Mouse (Mus musculus): ENCODE measurements around the gene Gm14137. TPM values are rescaled to one million over a fixed set of nuclear protein-coding genes. Genes with fewer than 3 reads are reported as not detected.

Gm14137 gene
- under 1 TPM; 0.13 to 0.27 TPM for polyA plus RNA-seq (2017; shearing (Covaris generic))

DNA sequence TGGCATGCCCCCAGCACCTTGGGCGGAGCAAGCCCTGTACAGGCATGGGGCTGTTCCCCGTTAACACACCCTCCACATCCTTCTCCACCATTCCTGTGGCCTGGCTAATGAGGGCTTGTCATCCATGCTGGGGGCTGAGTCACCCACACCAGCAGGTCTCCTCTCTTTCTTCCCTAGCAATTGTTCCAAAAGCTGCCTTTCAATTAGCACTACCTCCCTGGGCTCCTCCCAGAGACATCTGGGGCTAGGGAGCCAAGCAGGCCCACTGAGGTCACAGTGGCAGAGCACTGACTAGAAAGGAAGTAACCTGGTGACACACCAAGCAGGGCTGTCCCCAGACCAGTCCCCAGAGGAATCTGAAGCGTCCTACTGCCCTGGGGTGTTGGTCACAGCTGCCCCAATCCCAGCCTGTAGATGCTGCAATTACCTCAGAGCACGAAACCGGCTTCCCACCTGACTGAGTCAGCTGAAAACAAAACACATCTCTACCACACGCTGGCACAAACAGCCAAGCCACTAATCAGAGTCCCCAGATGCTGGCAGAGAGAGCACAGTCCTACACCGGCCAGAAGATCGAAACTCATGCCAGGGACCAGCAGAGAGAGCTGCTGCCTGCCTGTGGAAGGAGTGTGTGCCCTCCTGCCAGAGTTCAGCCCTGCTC, at the start of gene Gm14137:
Gene Gm14137, plus strand, starts transcription at position 519 of the 661 bp plus-strand sequence.

DNA sequence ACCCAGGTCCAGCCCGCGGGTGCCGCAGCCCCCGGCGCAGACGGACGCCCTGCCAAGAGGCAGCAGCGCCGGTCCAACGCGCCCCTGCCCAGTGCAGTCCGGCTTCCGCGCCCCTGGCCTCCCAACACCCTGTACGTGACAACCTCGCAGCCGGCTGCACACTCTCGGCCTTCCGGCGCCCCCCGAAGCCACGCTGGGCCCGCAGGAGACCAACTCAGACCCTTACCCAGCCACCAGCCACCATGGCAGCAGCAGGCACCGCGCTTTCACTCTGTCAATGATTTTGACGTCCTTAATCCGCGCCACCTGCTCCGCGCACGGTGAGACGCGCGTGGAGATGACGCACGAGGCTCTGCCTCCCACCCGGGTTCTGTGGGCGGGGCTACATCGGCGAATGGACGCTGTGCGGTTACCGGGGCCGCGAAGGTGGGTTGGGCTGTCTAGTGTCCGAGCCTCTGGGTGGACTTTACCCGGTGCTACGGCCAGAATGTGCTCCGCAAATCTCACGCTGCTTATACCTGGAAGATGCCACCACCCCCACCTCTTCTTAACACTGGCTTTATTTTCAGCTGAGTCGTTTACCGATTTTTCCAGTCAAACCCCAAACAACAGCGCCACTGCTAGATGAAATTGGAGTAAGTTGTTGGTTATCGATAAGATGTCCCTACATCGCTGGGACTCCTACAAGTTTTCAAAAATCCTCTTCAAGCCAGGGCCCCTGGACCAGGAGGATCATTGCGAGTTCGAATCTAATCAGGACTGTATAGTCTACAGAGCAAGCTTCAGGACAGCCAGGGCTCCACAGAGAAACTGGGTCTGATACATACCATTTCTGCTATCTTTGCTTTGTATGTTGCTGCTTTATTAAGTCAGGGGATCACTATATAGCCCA, 17.4 kb upstream of the Gm14137 start, which contains the start of gene Rmdn3:
Gene Rmdn3, minus strand, starts transcription at position 354 of the 892 bp plus-strand sequence.

DNA sequence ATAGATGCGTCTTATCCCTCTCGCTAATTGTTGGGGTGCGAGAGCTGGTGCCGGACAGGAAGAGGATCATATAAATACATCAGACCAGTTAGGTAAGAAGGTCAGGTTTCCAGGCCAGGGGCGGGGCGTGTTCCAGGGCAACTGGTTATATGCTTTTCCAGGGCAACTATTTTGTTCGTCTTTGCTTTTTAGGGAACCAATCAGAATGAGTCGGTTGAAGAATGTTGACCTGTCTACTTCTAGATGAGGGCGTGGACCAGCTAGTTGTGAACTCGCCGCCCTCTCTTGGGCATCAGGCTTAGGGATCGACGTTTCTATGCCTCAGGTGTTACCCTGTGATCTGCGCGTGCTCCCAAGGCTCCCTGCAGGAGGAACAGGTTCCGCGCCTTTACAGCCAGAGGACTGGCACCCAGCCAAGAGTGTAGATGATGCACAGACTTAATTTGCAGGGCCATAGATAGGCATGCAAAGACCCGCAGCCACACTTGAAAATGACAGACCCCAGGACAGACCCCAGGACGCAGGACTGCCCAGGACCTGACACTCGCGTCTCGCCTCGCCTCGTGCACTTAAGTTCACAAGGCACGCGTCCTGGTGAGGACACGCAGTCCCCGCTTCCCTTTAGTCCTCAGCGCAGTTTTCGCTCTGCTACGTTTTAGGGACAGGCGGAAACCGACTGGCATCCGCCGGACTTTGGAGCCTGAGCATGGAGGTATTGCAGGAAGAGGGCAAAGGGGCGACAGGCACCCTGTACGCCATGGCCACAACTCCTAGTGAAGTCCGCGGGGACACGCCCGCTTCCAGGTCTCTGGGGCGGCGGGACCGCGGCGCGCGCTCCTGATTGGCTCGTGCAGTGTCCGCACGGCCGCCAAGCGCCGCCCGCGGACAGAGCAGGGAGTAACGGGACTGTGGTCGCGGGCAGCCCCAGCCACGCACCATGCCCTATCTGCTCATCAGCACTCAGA, 7.1 kb upstream of the Gm14137 start, which contains the start of gene Gchfr:
Gene Gchfr, plus strand, starts transcription at position 873 of the 965 bp plus-strand sequence.

DNA sequence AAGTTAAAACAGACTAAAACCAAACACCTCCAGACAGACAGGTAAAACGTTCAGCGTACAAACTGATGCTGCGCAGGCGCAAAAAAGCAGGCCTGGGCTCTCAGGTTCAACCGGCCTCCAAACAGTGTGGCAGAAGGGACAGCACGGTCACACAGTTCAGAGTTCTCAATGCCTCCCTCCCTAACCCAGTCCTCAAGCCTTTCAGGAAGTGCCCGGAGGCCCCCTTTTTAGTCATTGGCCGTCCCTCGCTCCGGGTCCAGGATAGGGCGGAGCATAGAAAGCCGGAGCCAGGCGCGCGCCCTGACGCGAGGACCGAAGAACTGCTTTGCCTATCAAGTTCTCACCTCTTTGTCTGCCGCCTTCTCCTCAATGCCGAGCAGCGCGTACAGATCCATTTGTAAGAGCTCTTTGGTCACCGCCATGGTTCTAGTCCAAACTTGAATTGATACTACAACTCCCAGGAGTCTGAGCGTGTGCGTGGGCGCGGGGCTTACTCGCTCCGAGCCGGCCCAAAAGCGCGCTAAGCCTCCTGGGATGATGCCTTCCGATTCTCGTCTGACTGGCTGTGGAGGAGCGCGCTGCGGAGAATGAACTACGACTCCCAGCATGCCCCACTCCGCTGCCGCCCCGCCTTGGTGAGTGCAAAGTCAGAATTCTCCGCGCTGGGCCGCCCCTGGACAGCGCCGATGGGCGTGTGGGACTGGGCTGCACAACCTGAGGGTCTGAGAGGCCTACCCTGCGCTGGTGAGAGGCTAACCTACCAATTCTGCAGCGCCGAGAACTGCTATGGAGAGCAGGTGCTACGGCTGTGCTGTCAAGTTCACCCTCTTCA, 34.3 kb downstream of the Gm14137 start, which contains the start of the genes Zfyve19 and Dnajc17:
Gene Zfyve19, plus strand, starts transcription at position 274 of the 832 bp plus-strand sequence.
Gene Dnajc17, minus strand, starts transcription at position 452 of the 832 bp plus-strand sequence.

Other genes starting within 250 kb of the Gm14137 start
- 1 to 10 TPM; 6.2 to 7.1 TPM for gene Chst14, start 248.0 kb upstream of the Gm14137 start, polyA plus RNA-seq (2017; shearing (Covaris generic))
- 10 to 100 TPM; 23.9 to 25.4 TPM for gene Ccdc32, start 145.1 kb upstream of the Gm14137 start, polyA plus RNA-seq (2017; shearing (Covaris generic))
- gene Rpusd2, start 139.7 kb upstream of the Gm14137 start, polyA plus RNA-seq (2017; shearing (Covaris generic)) = 1 to 10 TPM; 1.8 to 2.1 TPM
- 1 to 10 TPM; 8.8 to 9.2 TPM for gene Knl1, start 127.4 kb upstream of the Gm14137 start, polyA plus RNA-seq (2017; shearing (Covaris generic))
- gene Rad51, start 61.7 kb upstream of the Gm14137 start, polyA plus RNA-seq (2017; shearing (Covaris generic)) = 10 to 100 TPM; 15.3 to 16.5 TPM
- 10 to 100 TPM; 15.4 to 21.4 TPM for gene Rmdn3, start 17.5 kb upstream of the Gm14137 start, polyA plus RNA-seq (2017; shearing (Covaris generic))
- not detected for gene Gchfr, start 6.7 kb upstream of the Gm14137 start, polyA plus RNA-seq (2017; shearing (Covaris generic))
- 10 to 100 TPM; 35.1 to 45.8 TPM for gene Zfyve19, start 34.1 kb downstream of the Gm14137 start, polyA plus RNA-seq (2017; shearing (Covaris generic))
- 10 to 100 TPM; 19.2 to 32.5 TPM for gene Dnajc17, start 34.3 kb downstream of the Gm14137 start, polyA plus RNA-seq (2017; shearing (Covaris generic))
- gene Ppp1r14d, start 55.4 kb downstream of the Gm14137 start, polyA plus RNA-seq (2017; shearing (Covaris generic)) = not detected
- gene Spint1, start 62.9 kb downstream of the Gm14137 start, polyA plus RNA-seq (2017; shearing (Covaris generic)) = under 1 TPM; 0.36 to 0.97 TPM
- gene Rhov, start 96.8 kb downstream of the Gm14137 start, polyA plus RNA-seq (2017; shearing (Covaris generic)) = under 1 TPM in 1 of 2 experiments, not detected in 1; 0.56 TPM
- gene Vps18, start 114.2 kb downstream of the Gm14137 start, polyA plus RNA-seq (2017; shearing (Covaris generic)) = 10 to 100 TPM in 1 of 2 experiments, 1 to 10 TPM in 1; 9.7 to 12.7 TPM
- gene Dll4, start 151.3 kb downstream of the Gm14137 start, polyA plus RNA-seq (2017; shearing (Covaris generic)) = not detected
- under 1 TPM in 1 of 2 experiments, not detected in 1; 0.58 TPM for gene Chac1, start 176.7 kb downstream of the Gm14137 start, polyA plus RNA-seq (2017; shearing (Covaris generic))